Mouse (Mus musculus) thymus, postnatal 14 days (tissue): ENCODE results near the gene Padi1.

Experiments used
- DNase-seq: peaks from one replicate; pipeline ENCODE4 v3.0.0; 2021

The Padi1 gene

DNA sequence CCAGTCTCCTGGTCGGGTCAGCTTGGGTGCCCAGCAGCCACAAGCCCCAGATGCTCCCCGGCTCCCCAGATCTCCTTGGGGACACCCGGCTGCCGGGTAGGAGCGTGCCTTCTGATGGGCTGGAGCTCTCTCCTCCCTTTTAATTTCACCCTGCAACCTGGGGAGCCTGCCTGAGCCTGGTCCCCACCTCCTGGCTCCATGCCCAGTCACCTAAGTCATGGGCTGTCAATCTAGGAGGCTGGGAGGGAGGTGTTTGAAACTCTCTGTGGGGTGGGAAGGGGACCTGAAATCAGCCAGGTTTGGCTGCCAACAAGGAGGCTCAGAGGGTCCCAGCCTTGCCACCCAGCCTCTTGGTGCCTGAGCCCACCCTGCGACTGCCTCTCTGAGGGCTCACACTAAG lies at the start of gene Padi1:
Gene Padi1, minus strand, starts transcription at position 113 of the 400 bp plus-strand sequence.
- no peak for DNase-seq

GRCm38 (mm10) chr4:140892163-140892530 lies 46.6 kb upstream of the Padi1 start:
- DNase-seq, result no peak

GRCm38 (mm10) chr4:140891525-140892162 lies 46.1 kb upstream of the Padi1 start:
- no peak for DNase-seq

DNA sequence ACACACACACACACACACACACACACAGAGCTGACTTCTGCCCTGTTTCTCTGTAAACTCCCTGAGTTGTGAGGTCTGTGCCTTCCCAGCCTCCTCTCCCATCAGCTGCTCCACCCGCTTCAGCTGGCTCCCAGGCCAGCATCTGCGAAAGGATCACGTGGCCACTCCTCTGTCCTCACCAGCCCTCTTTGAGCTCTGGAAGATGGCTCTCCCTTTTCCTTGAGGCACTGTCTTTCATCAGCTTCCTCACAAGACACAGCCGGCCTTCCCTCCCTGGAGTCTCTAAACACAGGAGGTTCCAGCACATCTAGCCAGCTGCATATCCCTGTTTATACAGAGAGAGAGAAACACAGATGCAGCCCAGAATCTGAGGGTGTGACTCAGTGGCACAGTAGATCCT lies 38.3 kb upstream of the Padi1 start:
- no peak for DNase-seq

DNA sequence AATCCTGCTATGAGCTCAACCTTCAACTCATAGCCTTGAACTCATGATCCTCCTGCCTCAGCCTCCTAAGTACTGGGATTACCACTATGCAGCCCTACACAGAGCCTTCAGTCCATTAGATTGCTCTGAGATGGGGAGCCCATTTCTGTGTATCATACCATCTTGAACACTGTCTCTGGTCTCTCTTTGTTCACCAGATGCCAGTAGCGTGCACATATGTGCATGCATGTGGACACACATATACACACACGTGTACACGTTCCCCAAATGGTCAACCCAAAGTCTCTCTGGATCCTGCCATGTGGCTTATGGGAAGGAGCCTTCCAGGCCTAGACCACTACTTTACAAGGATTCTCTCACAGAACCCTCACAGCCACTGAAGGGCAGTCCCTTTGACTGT lies 37.4 kb upstream of the Padi1 start:
- DNase-seq, result no peak

DNA sequence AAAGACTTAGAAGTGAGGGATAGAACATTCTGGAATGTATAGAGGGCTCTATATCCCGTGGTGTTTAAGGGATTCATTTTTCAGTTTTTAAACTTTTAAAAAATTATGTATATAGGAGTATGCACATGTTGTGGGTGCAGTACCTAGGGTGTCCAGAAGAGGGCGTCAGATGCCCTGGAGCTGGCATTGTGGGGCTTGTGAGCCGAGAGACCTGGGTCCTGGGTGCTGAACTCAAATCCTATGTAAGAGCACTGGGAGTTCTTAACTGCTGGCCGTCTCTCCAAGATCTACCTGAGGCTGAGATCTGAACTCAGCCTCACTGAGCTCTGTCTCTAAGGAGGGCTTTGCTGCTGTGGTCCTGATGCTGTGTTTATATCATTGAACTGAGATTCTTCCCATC lies 36.8 kb upstream of the Padi1 start:
- DNase-seq, result no peak

- DNase-seq, result no peak
Observed at GRCm38 (mm10) chr4:140881771-140882170, 36.2 kb upstream of the Padi1 start.

- no peak for DNase-seq
Observed at GRCm38 (mm10) chr4:140881026-140881670, 35.6 kb upstream of the Padi1 start.

DNA sequence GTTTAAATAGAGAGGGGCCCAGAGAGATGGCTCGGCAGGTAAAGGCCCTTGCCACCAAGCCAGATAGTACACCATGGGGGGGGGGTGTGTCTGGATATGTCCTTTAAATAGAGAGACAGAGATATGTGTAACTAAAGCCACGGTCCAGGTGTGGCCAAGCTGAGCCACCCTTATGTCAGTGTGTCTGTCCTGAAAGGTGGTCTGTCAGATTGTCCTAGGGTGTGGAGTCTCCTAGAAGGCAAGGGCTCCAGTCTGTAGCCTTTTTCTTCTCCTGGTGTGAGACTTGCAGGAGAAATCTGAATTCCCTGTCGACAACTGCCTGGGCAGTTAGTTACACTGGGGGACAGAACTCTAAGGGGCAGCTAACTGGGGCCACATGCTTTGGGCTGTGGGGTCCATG lies 34.6 kb upstream of the Padi1 start:
- no peak for DNase-seq

- DNase-seq, result no peak
Observed at GRCm38 (mm10) chr4:140879739-140880138, 34.2 kb upstream of the Padi1 start.

DNA sequence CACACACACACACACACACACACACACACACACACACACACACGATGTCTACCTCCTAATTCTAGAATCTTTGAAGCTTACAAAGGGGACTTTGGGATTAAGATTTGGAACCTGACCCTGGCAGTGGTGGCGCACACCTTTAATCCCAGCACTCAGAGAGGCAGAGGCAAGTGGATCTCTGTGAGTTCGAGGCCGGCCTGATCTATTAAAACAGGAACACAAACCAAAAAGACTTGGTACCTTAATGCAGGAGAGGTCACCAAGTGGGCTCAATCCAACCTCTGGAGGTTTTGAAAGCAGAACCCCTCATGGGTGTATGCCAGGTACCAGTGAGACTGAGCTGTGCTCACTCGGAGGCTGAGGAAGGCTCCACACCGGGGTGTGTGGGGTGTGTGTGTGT lies 33.5 kb upstream of the Padi1 start:
- no peak for DNase-seq

DNA sequence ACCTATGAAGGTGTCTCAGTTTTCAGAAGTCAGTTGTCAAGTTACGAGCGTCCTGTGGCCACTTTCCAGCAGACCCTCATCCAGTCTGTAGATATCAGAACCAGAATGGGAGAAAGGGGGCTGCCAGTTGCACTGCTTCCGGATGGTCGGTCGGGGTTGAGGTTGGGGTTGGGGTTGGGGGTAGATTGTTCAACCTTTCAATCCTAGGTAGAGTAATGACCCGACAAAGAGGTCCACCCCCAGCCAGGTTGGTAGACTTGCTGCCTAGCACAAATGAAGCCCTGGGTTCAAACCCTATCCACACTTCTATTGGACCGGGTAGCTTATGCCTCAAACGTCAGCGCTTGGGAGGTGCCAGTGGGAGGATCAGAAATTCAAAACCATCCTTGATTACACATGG lies 33.1 kb upstream of the Padi1 start:
- no peak for DNase-seq

DNA sequence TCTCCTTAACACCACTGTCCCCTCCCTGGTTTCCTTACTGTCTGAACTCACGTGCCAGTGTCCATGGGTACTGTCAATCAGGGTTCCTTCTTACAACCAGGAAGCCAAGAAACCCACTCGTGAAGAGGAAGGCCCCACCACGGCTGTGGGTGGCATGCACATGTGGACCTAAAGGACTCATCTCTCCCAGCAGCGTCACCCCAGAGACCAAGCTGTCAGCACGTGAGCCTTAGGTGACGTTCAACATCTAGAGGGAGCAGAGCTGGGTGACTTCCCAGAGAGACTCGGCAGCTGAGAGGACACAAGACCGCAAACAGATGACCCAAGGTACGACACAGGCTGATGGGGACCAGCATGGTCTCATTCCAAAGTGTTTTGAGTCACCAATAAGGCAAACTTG lies 31.9 kb upstream of the Padi1 start:
- no peak for DNase-seq

DNA sequence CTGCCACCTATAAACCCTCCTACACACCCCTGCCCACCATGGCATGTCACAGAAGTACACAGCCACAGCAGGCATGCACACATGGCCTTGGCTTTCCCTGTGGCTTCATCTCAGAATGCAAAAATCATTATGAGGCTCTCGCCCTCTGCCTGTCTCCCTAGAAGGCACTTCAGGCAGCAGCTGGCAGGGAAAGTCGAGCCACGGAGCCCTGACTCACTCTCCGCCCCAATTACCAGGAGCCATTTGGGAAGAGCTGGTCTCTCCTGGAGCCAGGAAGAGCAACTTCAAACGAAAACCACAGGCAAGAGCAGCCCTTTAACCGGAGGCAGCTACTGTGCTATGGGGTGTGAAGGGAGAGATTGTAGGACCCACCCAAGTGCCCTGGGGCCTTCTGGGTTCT lies 31.1 kb upstream of the Padi1 start:
- DNase-seq, result no peak

DNA sequence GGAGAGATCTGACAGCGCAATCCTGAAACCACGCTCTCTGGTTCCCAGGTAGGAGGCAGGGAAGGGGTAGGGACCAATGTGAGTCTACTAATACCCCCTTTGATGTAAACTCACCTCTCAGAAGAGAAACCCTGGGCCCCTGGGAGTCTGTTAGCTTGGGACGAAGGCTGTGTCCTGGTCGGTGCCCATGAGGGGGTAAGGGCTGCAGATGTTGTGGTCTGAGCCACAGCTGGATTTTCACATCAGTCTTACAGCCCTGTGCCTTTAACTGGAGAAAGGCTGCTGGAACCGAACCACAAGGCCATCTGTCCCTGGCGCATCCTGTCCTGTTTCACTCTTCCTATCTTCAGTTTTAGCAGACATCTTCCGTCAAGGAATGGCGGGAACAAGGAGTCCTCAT lies 30.6 kb upstream of the Padi1 start:
- no peak for DNase-seq

- DNase-seq, result no peak
Observed at GRCm38 (mm10) chr4:140873011-140873410, 27.4 kb upstream of the Padi1 start.

DNA sequence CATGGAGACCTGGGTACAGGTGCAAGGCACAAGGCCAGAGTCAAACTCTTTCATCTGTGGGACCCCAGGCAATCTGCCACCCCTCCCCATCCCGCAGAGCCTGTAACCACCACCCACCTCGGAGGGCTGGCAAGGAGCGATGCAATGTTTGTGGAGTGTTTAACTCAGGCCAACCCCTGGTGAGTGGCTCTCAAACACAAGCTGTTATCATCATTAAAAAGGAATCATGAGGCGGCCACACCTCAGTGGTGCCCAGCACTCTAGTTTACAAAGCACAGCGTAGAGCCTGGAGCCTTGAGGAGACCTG lies 27.1 kb upstream of the Padi1 start:
- DNase-seq, result no peak

- DNase-seq, result no peak
Observed at GRCm38 (mm10) chr4:140871851-140872685, 26.5 kb upstream of the Padi1 start.

DNA sequence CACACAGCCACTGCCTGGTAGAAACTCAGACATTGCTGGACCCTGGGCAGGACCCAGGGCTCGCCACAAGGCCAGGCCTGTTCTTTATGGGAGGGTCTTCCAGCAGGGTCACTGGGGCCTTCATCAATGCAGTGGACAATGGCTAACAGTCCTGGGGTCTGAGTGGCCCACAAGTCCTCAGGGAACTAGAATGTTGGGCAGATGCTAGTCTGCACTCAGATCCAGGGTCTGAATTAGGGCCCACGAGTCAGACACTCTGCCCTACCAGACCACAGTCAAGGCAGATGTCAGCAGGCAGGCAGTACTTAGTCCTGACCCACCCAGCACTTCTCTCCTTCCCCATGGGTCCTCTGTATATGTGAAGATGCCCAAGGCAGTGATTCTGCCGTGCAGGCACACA lies 25.8 kb upstream of the Padi1 start:
- no peak for DNase-seq

GRCm38 (mm10) chr4:140870876-140871275 lies 25.3 kb upstream of the Padi1 start:
- no peak for DNase-seq

DNA sequence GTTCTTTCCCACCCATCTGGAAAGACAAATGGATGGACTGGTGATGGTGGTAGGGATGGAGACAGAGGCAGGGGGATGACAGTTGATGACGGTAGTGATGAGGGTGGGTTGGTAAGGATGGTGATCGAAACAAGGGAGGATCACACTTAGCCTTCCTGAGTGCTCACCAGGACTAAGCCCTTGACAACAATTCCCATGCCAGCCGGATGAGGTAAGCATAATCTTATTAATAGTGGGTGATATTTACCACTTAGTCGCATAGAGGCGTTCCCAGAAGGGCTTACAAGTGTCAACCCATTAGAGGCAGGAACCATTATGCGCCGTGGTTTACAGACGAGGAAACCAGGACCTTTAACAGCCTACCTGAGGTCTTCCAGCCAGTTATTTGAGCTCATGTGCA lies 24.4 kb upstream of the Padi1 start:
- DNase-seq, result no peak

GRCm38 (mm10) chr4:140868484-140869190 lies 23.1 kb upstream of the Padi1 start:
- peak; percentile 75 for DNase-seq

DNA sequence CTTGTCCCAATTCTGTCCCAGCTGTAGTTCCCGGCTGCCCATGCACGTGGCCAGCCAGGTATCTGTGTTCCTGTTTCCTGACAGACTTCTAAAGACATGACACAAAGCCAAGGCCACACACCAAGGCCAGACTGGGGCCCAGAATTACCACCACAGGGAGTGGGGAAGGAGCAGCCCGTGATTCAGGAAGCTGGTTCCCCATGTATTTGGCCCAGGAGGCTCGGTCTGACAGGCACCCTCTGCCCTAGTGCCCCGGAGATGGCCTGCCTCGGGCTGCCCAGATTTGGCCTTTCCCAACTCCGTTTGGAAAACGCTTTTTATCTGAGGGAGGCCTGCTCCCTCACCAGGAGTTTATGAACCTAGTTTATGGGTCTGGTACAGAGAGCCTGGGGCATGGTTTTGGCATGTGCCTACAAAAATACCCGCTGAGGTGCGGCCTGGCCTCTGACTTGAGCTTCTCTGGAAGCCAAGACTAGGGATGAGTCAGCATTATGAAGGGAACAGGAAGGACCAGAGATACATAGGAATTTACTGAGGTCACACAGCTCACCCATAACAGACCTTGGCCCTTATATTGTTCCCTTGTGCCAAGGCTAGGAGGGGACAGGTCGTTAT lies 16.6 kb upstream of the Padi1 start:
- DNase-seq, result no peak
